8 mouse cellular contexts compared by ENCODE assay signal in genomic region chr17:7074494-7074893, GRCm38 (mm10). TPM values are rescaled to one million over a fixed set of nuclear protein-coding genes. Genes with fewer than 3 reads are reported as not detected.
DNase-seq lines count a peak whose midpoint lies in the region; ATAC-seq lines count a peak whose summit lies in the region.
"Not testable (repeated sequence)": the region's sequence is repeated elsewhere in the genome, so short reads cannot be mapped to it uniquely, and the experiment has no call there.
"Had no signal": no experiment of that assay in that cellular context is flagged by ENCODE, and none has a peak within 500 bp of the region (broad histone marks: within the 10 kb centered on the region; RNA-seq: fewer than 3 reads in every experiment).

No protein-coding gene starts in this region.

- DNase-seq in adrenal gland, postnatal 14 days, result peak; percentile 65
- peak; percentile 34 for DNase-seq in embryo, embryonic 11 days
- DNase-seq in heart, adult 11 months, result peak; percentile 86
- peak; percentile 56 for DNase-seq in intestine, embryonic 14.5 days (ENCODE audit: low spot score)
- peak; percentile 46 for DNase-seq in left cerebral cortex, postnatal 4 days
- DNase-seq in mesoderm, embryonic 11.5 days (ENCODE audit: low read depth, low spot score), result peak; percentile 0
- peak; percentile 38 for DNase-seq in right cerebral cortex, postnatal 4 days

- intact Hi-C loops in left cerebral cortex, postnatal 4 days (cut with DNase I), result not testable (repeated sequence)

- not testable (repeated sequence) for H3K36me3 ChIP-seq in intestine, embryonic 14.5 days (ENCODE audit: control insufficient read depth, insufficient read depth, low read length)

- H3K9me3 ChIP-seq in intestine, embryonic 14.5 days (ENCODE audit: control insufficient read depth, low read length), result not testable (repeated sequence)

- H3K4me2 ChIP-seq in intestine, embryonic 14.5 days (ENCODE audit: low read length), result not testable (repeated sequence)

- ATAC-seq in intestine, embryonic 14.5 days (replicated peaks; ENCODE audit: low FRiP score, low TSS enrichment, low read depth), result peak; percentile 43; the same call in 1 of the 2 replicates

- H3K4me1 ChIP-seq in intestine, embryonic 14.5 days (replicated peaks; ENCODE audit: control insufficient read depth, insufficient read depth, low read length), result not testable (repeated sequence)

- 36% methylated on average over 3 of the region's 3 CpGs for whole genome bisulfite sequencing in intestine, embryonic 14.5 days

- H3K4me3 ChIP-seq in intestine, embryonic 14.5 days (ENCODE audit: low read depth, low read length), result not testable (repeated sequence)

- H3K27ac ChIP-seq in intestine, embryonic 14.5 days (ENCODE audit: low read depth), result not testable (repeated sequence)

- H3K9ac ChIP-seq in intestine, embryonic 14.5 days (ENCODE audit: low read length), result not testable (repeated sequence)

- H3K27me3 ChIP-seq in intestine, embryonic 14.5 days (replicated peaks; ENCODE audit: control insufficient read depth, insufficient read depth, low read length), result not testable (repeated sequence)

RNA-seq across cellular contexts. Expression of gene Gm1604a, which starts 49.1 kb away (rescaled TPM):
- total RNA-seq in adrenal gland, postnatal 14 days (2021), result not detected in 2 replicates
- not detected in 2 replicates for polyA plus RNA-seq in intestine, embryonic 14.5 days (2014; fragmentation: Nextera tagmentation; extraction: Ambion mirVana)
- 1 to 10 TPM in 1 of 2 experiments, not detected in 1; 1.1 TPM for total RNA-seq in left cerebral cortex, postnatal 4 days (2021)
- total RNA-seq: gastrocnemius, postnatal 4 days had no signal

Comparison
In these comparisons a context has a peak if more than half of its experiments do, and no peak if none do; other contexts are left out.
1. DNase-seq: peak in every context shown above with its lines; median percentile 86 in heart, adult 11 months; 65 in adrenal gland, postnatal 14 days; 56 in intestine, embryonic 14.5 days; 46 in left cerebral cortex, postnatal 4 days; 38 in right cerebral cortex, postnatal 4 days; 34 in embryo, embryonic 11 days; 0 in mesoderm, embryonic 11.5 days.